Mouse (Mus musculus): ENCODE measurements around the gene Ly6g6e.

Gene Ly6g6e

DNA sequence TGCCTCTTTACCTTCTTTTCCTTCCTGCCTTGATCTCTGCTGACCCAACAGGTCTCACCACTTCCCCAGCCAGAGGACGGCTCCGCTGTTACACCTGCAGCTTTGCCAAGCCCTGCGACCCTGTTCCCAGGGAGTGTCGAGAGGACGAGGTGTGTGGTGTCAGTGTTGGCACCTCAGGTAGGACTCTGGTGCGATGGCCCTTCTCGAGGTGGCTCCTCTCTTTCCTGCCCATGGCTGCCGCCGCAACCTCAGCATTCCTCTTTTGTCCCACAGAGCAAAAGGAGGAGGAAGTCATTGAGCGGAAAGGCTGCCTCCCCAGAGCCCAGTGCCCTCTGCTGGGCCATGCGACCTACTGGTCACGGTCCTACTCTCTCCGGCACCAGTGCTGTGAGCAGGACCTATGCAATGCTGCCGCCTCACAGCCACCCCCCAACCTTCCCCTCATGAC, 1.1 kb downstream of the Ly6g6e start, which contains the start of gene Ly6g6d:
Ly6g6d (minus strand) TSS at position 280 of the 448 bp plus-strand sequence.
- DNase-seq = no peak

DNA sequence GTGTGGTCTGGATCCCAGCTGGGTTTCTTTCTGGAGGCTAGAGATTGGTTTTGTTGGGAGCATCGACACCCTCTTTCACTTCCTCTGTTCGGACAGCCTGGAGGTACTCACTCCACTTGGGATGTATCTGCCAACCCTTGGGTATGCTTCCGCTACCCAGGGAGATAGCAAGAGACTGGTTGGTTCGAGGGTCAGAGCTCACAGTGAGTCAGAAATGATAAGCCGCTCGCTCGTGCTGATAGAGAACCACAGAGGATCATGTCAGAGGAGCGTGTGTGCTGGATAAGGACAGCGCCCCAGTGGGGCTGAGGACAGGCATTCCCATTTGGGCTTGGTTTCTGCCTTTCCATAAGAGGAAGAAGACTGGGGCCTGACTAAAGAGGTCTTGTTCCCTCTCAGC, 3.1 kb downstream of the Ly6g6e start:
- DNase-seq = no peak

DNA sequence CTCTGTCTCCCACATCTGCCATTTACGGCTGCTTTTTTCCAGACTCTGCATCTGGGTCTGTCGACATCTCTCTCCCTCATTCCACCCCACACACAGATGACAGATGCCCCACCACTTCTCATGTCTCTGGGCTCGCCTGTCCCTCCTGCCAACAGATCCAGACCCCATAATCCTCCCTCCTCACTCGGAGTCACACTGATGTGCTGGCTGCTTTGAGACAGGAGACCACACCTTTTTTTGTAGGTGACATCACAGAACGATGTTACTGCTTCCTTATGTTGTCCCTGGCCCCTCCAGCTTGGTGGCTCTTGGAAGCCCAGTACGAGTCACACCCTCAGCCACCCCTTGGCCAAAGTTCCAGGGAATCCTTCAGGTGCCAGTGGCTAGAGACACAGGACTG, 3.5 kb downstream of the Ly6g6e start:
- DNase-seq = no peak

DNA sequence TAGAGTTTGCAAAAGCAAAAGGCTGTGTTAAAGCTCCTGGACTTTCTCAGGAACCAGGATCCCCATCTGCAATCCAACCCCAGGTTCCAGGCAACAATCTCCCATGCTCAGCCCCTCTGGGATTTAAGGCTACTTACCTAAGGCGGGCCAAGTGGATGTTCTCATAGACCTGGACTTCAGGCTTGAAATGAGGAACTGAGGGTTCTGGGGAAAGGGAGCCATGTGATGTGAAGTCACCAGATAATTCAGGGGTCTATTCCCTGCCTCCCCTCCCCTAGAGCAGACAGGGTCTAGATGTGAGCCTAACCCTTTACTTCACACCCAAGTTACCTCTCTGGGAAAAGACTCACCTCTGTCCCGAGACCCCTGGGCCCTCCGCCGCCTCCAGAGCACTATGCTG, 4.0 kb downstream of the Ly6g6e start:
- no peak for DNase-seq

DNA sequence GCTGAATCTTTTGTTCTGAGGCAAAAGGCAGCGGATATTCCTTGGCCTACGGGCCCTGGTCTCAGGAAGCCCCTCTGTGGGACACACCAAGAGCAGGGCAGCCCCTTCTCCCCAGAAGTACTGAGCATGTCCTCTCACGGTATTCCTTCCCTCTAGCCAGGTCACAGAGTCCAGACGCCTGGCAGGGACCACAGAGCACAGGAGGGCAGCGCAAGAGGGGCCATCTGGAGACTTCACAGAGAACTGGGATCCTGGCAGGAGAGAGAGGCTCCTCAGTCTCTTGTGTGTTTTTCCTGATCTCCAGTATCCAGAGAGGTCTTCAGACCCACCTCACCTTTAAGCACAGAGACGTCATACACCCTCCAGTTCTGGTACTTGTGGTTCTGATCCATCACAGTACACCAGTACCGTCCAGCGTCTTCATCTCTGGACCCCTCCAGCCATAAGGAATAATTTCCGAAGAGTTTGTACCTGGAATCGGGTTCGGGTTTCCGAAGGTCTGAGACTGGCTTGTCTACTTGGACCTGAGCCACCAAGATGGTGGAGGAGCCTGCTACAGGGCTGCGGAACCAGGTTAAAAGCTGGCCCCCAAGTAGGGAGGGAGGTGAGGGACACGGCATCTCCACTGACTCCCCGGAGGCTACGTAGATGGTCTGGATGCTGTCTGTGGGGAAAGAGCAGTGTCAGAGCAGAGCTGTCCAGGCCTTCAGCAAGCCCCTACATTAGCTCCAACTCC, 6.3 kb downstream of the Ly6g6e start:
- no peak for DNase-seq

DNA sequence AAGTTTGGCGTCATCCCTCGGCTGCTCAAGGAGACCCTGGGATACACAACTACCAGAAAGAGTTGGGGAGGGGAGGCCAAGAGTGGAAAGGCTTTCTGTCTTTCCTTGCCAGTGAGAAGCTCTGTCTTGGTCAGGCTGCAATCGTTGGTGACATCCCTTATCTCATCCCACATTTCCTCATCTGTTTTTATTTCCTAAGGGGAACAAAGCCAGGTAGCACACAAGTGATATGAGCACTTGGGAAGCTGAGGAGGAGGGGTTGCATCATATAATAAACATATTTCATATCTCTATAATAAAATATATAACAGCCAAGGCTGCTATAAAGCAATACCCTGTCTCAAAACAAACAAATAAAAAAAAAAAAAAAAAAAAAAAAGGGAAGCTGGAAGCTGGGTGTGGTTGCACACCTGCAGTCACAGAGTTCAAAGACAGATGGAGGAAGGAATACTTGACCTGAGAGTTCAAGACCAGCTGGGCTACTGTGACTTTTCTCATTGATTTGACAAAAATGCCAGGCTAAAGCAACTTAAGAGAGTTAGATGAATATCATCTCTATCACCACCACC, 7.3 kb downstream of the Ly6g6e start:
- DNase-seq = no peak

DNA sequence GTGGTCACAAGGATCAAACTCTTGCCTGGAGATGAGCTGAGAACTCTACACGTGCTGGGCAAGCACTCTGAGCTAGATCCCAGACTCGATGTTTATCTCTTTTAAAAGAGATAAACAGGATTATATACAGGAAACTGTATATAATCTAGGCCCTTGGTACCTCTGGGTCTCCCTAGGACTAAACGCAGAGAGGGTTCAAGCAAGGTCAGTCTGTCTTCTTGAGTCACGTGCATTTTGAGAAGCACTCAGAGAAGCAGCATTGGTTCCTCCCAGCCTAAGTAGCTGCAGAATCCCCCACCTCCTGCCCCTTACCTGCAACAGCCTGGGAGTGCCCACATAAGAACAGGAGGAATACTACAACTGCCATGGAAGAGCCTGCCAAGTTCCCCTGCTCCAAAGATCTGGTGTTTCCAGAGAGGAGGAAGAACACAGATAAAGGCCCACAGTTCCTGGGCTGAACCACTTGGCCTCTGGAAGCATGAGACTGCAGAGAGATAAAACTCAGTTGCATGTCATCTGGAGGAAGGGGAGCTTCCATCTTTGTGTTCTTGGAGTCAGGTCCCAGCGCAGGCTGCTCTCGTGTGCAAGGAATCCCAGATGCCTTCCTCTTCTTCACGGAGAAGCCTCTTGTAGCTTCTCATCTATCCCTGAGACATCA, 8.6 kb downstream of the Ly6g6e start, which contains the start of gene Ly6g6f:
Ly6g6f (minus strand) TSS at position 403 of the 658 bp plus-strand sequence.
- no peak for DNase-seq

DNA sequence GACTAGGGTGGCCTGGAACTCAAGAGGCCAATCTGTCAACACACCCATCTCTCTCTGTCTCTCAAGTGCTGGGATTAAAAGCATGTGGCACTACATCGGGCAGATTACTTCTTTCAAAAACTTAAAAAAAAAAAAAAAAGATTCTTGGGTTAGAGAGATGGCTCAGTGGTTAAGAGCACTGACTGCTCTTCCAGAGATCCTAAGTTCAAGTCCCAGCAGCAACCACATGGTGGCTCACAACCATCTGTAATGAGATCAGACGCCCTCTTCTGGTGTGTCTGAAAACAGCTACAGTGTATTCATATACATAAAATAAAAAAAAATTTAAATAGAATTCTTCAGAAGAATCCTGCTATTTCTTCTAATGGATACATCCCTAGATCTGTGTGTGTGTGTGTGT, 11.4 kb downstream of the Ly6g6e start:
- peak; percentile 17 for DNase-seq

DNA sequence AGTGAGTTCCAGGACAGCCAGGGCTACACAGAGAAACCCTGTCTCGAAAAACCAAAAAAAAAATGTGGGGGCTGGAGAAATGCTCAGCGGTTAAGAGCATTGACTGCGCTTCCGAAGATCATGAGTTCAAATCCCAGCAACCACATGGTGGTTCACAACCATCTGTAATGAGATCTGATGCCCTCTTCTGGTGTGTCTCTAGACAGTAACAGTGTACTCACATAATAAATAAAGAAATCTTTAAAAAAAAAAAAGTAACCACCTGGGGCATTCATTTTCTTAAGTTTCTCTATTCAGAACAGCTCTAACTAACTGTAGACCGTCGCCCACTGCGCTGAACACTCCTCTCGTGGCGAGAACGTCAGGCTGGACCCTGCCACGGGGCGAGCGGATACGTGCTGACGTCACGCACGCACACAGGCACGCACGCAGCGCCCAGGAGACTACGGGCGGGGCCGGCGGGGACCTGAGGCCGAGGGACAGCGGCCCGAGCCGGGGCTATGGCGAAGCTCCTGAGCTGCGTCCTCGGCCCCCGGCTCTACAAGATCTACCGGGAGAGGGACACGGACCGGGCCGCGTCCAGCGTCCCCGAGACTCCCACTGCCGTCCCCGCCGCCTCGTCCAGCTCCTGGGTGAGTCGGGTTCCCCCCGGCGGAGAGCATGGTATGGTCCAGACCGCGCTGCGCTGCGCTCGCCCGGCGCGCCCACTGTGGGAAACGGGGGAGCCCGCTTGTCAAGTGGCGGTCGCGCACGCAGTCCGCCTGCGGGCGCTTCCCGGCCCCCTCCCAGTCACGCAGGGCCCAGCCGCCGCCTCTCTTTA, 12.3 kb downstream of the Ly6g6e start, which contains the start of gene Abhd16a:
Abhd16a (plus strand) TSS at position 439 of the 820 bp plus-strand sequence.
- peak; percentile 95 for DNase-seq

DNA sequence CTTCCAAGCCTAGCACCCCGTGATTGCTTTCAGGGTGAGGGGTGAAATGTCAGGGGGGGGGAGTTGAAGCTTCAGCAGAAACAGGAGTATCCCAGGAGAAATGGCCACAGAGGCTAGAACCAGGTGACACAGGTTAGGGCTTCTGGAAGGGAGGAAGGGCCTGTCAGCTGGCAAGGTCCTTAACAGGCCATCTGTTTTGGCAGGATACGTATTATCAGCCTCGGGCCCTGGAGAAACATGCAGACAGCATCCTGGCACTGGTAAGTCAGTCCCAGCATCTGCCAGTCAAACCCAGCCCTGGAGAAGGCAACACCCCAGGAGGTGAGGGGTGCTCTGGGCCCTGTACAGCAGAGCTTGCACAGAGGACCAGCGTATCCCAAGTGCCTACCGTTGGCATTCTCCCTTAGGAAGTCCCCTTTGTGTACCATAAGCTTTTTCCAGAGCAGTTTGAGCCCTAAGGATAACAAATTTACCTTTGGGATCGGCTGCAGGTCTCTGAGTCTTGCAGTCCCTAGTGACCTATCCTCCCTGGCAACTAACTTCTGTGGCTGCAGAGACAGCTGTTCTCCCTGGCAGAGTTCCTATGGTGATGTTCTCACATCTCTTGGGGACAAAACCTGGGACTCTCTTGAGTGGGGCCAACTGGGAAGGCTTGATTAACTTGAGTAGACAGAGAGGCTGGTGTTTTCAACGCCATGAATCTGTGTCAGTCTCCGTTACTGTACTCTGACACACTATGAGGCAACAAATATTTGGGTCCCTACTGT, 13.6 kb downstream of the Ly6g6e start:
- DNase-seq = no peak

DNA sequence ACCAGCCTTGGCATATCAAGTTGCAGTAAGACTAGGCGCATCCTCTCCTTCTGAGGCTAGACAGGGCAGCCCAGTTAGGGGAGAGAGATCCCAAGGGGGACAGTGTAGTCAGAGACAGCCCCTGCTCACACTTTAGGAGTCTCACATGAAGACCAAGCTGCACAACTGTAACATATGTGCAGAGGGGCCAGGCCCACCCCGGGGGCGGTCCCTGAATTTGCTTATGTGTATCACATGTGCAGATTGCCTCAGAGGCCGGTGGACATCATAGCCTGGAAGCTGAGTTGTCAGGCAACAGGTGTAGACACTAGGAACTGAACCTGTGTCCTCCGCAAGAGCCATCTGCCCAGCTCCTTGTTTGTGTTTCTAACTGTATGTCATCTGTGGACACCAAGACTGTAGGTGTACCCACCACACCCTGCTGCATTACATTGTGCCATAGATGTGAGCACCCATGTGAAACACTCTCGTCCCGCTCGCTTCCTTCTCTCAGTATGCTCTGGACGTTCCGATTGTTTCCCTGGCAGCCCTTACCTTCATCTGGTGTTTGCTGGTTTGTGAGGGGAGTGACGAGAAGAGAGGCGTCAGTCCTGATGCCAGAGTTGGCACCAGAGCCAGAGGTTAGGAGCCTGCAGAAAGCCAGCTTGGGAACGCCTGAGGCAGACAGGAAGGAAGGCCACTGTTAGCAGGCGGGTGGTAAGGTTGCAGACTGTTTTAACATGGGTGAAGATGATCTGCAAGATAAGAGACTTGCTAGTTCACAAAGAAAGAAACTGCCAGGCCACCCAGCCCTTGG, 15.9 kb downstream of the Ly6g6e start:
- DNase-seq = no peak

DNA sequence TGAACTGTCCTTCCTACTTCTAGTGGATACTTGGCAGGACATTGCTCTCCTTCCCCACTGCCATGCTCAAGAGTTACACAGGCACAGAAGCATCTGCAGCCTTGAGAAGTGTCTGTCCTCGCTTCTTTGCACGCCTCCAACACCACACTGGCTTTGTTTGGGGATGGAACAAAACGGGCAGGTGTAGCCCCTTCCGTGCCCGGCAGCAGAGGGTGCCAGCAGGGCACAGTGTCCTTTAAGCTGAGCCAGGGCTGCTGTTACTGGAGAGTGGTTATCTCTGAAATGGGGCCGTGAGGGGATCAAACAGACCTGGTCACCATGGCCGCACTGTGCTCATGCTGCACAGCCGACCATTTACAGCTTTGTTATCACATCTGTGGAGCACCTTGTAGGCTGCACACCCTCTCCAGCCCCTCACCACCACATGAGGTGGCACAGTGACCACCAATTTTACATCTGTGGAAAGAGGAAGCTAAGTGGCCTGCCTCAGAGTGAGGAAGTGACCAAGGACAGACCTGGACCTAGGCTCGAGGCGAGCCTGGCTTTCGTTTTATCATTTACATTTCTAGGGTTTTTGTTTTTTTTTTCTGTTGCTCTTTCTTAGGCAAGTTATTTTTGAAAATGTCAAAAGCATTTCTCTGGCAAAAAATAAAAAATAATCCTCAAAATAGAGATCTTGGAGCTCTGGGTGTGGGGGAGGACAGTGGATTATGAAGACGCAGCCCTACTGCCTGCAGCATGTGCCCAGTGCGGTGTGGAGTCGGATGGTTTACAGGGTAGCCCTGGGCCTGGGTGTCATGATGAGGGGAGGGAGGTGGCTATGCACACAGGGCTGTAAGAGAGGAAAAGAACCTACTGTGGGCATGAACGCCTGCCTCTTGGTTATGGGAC, 18.0 kb downstream of the Ly6g6e start:
- no peak for DNase-seq

DNA sequence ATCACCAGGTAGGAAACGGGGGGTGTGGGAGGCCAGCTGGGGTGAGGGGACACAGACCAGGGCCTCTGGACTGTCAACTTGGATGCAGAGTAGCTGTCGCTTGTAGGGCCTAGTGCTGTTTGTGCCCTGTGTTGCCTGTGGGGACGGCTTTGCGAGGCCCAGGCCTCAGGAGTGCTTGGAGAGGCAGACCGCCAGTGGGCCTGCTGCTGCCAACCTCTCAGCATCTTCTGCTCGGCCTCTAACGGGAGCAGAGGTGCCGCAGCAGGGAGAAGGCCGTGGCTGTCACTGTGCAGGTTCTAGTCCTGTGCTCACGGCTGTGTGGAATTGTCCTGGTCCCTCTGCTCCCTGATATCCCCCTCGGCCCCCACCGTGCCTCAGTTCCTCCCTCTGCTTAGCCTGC, 19.9 kb downstream of the Ly6g6e start:
- DNase-seq = no peak

DNA sequence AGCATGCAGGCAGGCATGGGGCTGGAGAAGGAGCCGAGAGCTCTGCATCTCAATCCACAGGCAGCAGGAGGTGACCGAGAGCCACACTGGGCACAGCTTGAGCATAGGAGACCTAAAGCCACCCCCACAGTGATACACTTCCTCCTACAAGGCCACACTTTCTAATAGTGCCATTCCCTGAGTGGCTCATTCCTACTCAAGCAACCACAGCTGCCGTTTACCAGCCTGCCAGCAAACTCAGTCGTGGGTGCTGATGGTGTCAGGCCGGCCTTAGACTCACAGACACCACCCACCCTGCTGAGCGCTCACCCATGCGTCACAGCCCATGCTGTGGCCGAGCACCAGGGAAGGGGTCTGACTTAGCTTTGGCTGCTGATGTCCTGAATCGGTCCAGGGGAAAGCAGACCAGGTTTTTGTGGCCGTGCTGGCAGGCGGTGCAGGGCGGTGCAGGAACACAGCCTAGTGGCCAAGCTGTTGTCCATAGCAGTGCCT, 20.5 kb downstream of the Ly6g6e start:
- DNase-seq = peak; percentile 35

DNA sequence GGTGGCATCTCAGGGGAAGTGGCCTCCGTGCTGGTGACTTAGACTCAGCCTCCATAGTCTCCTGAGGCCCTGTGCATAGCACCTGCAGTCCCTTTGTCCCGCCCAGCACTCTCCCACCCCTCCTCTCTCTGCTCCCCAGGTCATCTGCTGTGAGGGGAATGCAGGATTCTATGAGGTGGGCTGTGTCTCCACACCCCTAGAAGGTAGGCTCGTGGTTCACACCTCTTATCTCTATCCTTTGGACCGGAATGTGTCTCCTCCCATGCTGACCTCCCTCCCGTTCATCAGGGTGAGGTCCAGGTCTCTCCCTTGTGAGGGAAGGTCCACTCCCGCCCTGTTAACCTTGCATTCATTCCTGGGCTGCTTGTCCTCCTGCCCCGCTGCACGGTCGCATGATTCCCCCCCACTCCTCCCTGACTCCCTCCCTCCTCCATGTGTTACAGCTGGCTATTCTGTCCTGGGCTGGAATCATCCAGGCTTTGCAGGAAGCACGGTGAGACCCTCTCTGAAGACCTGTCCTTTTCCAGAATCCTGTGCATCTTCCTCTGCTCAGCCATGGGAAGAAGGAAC, 23.6 kb downstream of the Ly6g6e start:
- no peak for DNase-seq

DNA sequence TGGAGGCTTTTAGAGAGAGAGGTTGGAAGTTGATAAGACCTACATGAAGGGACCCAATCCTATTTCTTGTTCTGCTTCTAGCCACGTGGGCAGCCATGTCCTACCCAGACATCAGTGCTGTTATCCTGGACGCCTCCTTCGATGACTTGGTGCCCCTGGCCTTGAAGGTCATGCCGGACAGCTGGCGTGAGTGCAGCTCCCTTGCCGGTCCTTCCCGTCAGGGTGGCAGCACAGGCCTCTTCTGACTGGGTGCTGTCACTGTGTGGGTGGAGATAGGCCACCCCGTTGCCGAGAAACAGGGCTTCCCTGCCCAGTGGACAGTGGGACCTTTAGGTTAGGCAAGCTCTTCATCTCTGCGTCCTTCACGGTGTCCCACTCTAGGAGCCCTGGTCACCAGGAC, 24.5 kb downstream of the Ly6g6e start:
- DNase-seq = no peak

DNA sequence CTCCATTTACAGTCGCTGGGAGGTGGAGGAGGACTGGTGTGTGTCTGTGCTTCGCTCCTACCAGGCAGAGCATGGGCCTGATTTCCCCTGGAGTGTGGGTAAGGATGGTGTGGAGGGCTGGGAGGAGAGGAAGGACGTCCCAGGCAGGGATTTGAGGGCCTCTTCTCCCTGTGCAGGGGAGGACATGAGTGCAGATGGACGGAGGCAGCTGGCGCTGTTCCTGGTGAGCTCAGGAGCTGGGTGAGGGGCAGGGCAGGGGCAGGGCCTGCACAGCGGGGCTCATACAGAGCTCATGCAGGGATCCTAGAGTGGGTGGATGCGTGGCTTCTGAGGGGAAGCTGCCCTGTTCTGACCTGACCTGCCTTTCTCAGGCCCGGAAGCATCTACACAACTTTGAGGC, 25.6 kb downstream of the Ly6g6e start:
- no peak for DNase-seq

DNA sequence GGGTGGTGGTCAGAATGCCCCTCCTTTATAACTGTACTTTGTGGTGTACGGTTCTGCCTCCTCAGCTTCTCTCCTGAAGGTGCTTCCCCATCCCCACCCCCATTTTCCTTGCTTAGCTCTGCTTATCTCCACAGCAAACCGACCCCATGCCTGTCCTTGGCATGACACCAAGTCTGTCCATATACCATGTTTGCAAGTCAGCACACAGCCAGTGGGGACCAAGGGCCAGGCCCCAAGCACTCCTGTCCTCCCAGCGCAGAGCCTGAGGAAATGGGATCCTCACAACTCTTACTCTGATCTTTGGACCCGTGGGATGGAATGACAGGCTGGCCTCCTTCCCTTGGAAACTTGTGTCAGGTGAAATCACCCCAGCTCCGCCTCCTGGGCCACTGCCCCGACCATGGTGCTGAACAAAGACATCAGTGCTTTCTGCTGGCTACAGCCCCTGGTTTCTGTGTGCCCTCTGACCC, 26.6 kb downstream of the Ly6g6e start:
- no peak for DNase-seq

DNA sequence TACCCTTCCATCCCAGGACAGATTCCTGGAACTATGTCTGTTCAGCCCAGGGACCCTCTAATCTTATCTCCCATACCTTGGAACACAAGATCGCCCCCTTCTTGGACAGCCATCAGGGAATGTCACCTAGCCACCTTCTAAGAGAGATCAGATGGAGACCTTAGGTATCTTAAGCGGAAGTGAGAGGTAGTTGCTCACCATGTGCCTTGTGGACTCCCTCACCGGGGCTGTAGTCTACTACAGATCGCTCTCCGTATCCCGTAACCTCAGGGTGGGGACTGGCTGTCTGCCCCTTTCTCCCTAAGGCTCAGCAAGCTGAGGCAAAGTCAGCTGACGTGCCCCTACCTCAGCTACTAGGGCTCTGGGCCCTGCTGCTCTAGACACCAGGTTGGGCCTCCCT, 27.4 kb downstream of the Ly6g6e start:
- DNase-seq = no peak

DNA sequence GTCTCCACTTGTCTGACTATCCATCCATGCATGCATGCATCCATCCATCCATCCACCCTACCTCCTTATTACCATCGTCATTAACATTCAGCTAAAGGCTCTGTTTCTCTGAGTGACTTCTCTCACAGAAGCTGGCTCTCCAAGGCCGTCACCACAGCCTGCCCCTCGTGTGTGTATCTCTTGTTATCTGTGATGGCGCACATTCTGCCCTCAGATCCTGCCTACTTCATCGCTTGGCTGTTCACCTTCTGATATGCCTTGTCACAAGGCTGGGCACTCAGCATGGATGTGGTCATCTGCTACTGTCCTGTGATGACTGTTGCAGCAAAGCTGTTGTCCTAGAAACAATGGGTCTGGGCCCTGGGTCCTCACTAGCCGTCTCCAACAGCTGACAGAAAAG, 28.1 kb downstream of the Ly6g6e start:
- no peak for DNase-seq

Measured in thymus, postnatal 25 days (tissue).